Mouse (Mus musculus) duodenum, adult 2 months (tissue): ENCODE results near the gene Rbm8a2. TPM values are rescaled to one million over a fixed set of nuclear protein-coding genes. Genes with fewer than 3 reads are reported as not detected.

ENCODE experiments used
- polyA plus RNA-seq: library from polyadenylated mRNA; depleted of rRNA; stranded (reverse); fragments of >200 nt; gene quantifications from 2 replicates; pipeline ENCODE4 v1.2.3, GENCODE M21; 2012; ENCODE audit warnings: low replicate concordance; rRNA removed

Rbm8a2 gene
- not detected in 2 replicates for polyA plus RNA-seq

DNA sequence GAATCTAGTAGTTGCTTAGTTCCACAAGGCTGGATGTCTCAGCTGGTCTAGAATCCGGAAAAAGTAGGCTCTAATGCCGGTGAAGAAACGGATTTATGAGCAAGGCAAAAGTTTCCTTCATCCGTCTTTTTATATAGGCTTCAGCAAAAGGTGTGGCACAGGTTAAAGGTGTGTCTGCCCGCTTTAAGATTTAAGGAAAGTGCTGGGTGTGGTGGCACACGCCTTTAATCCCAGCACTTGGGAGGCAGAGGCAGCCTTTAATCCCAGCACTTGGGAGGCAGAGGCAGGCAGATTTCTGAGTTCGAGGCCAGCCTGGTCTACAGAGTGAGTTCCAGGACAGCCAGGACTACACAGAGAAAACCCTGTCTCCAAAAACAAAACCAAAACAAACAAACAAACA is at the start of gene Rbm8a2:
Gene Rbm8a2, minus strand, starts transcription at position 101 of the 400 bp plus-strand sequence.

Other genes starting within 250 kb of the Rbm8a2 start
- gene Exo1, start 98.5 kb downstream of the Rbm8a2 start, polyA plus RNA-seq = 0.11 and 0.44 TPM in 2 replicates
- not detected in 2 replicates for gene Gm38100, start 58.8 kb downstream of the Rbm8a2 start, polyA plus RNA-seq